Mouse (Mus musculus): ENCODE results near the gene Clstn1. TPM values are rescaled to one million over a fixed set of nuclear protein-coding genes. Genes with fewer than 3 reads are reported as not detected.
A peak's percentile ranks its signal among the peaks of the same experiment; 100 is the strongest.

The Clstn1 gene
- total RNA-seq (2021) = 10 to 100 TPM; 66.8 to 73.7 TPM

DNA sequence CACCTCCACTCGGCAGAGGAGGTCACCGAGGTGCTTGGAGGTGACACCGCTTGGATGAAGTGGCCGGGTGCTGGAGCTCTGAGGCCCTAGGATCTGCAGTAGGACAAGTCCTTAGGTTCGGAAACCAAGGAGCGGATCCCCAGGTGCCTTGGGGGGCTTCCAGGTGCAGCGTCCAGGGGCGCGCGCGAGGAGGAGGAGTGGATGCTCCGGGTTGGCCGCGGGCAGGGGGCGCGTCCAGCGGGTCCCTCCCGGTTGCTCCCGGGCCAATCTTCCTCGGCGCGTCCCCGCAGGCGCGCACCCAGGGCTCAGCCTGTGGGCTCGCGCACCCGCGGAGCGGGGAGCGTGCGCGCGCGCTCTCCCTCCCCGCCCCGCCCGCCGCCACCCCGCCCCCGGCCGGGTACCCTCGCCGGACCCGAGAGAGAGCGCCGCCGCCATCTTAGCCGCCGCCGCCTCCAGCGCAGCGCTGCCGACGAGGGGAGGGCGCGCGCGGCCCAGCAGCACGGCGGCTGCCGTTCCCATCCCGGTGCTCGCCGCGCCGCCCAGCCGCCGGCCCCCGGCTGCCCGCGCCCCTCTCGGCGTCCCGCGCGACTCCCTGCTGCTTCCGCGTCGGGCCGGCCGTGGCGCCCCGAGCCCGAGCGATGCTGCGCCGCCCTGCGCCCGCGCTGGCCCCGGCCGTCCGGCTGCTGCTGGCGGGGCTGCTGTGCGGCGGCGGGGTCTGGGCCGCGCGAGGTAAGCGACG, at the start of gene Clstn1:
Clstn1 (plus strand) TSS at position 425 of the 739 bp plus-strand sequence.
- DNase-seq = peak; percentile 75

- DNase-seq = peak; percentile 79
Observed at GRCm38 (mm10) chr4:149539441-149539840, 46.8 kb upstream of the Clstn1 start.

GRCm38 (mm10) chr4:149541935-149542334, 44.3 kb upstream of the Clstn1 start:
- DNase-seq = no peak

DNA sequence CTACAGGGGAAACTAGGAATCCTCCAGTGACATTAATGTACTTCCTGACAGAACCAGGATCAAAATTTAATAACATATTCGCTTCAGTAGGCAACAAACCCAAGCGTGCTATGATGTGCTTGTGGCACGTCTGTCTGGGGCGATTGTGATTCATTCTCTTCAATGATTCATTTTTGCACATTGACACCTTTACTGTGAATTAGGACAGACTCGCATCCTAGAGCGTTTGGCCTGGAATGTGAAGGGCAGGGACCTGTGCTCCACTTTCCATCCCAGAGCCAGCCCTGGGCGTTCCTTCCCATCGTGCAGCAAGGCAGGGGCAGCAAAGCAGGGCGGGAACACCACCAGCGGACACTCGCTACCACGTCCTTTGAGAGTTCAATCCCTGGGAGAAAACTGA, 43.8 kb upstream of the Clstn1 start:
- DNase-seq = no peak

GRCm38 (mm10) chr4:149542927-149543553, 43.2 kb upstream of the Clstn1 start:
- DNase-seq = peak; percentile 94

GRCm38 (mm10) chr4:149544892-149545291, 41.4 kb upstream of the Clstn1 start:
- DNase-seq = no peak

- DNase-seq = no peak
Observed at GRCm38 (mm10) chr4:149546797-149547444, 39.3 kb upstream of the Clstn1 start.

- no peak for DNase-seq
Observed at GRCm38 (mm10) chr4:149547523-149547922, 38.7 kb upstream of the Clstn1 start.

GRCm38 (mm10) chr4:149549221-149549925, 36.9 kb upstream of the Clstn1 start:
- peak; percentile 84 for DNase-seq

DNA sequence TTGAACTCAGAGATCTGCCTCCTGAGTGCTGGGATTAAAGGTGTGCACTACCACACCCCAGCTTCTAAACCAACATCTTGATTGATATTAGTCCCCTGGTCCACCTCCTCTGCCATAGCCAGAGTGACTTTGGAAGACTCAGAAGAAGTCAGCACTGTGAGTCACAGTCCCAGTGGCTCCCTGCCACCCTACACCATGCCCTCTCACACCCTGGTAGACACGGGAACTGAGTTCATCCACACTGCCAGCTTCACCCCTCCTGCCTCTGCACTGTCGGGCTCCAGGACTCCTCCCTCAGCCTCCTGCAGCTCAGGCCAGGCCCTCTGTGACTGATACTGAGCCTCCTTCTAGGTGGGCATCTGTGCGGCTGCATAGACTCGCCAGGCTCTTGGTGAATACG, 35.4 kb upstream of the Clstn1 start:
- no peak for DNase-seq

- no peak for DNase-seq
Observed at GRCm38 (mm10) chr4:149551696-149552095, 34.6 kb upstream of the Clstn1 start.

GRCm38 (mm10) chr4:149553834-149554233, 32.4 kb upstream of the Clstn1 start:
- no peak for DNase-seq

- no peak for DNase-seq
Observed at GRCm38 (mm10) chr4:149556111-149556510, 30.2 kb upstream of the Clstn1 start.

- no peak for DNase-seq
Observed at GRCm38 (mm10) chr4:149557905-149558304, 28.4 kb upstream of the Clstn1 start.

DNA sequence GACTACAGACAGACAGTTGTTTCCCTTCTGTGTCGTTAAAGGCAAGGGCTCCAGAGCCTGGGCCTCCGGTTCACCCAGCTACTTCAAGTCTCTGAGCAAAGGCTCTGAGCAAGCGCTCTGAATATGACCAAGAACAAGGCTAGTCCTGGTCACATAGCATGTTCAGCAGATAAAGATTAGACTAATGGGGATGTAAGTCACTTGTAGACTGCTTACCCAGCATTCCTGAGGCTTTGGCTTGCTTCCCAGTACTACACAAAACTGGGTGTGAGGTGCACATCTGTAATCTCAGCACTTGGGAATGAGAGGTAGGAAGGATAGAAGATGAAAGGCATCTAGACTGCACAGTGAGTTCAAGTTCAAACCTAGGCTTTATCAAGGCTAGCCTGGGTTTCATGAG, 27.9 kb upstream of the Clstn1 start:
- DNase-seq = no peak

DNA sequence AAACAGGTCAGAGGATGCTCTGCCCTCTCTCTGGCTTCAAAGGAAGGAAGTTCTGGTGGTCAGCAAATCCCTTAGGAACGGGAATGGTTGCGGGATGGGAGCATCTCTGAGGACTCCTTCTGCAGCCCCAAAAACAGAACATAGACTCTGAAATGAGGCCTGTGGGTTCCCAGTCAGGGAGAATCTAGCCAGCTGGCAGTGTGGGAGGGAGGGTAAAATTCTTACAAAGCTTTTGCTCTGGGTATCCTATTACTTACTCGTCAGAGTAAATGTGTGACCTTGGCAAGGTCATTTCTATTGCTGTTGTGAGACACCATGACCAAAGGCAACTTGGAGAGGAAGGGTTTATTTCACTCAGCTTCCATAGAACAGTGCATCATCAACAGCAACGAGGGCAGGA, 24.9 kb upstream of the Clstn1 start:
- DNase-seq = no peak

DNA sequence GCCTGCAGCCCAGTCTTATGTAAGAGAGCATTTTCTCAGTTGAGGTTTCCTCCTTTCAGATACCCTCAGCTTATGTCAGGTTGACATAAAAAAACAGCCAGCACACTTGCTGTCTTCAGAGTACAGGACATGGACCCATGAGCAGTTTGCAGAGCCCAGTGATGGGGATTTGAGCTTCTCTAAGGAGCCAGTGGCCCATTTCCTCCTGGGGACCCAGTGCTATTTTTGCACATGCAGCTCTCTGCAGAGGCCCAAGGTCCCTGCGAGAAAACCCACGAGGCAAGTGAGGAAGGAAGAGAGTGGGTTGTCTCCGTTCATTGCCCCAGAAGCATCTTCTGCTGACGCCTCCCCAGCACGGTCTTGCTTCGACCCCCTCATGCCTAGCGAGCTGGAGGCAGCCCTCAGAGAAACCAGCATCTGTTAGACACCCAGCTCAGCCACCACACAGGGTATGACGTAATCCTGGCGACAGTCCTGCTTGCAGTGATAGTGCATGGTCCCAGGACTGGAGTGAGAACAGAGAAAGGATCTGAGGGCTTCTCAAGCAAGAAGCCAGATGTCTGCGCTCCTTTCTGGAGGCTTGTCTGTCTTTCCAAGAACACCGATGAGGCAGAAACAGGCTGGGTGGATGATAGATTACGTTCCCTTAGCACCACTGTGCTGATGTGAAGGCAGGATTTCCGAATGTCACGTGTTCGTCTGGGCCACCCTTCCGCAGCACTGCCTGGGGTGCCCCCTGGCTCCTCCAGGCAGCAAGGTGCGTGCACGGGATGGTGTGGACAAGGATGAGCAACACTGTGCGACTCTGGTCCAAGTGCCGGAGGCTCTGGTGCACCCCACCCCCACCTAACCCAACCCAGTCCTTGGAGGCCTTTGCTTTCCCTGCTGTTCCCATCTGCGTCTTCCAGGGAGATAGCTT, 24.0 kb upstream of the Clstn1 start:
- peak; percentile 81 for DNase-seq

DNA sequence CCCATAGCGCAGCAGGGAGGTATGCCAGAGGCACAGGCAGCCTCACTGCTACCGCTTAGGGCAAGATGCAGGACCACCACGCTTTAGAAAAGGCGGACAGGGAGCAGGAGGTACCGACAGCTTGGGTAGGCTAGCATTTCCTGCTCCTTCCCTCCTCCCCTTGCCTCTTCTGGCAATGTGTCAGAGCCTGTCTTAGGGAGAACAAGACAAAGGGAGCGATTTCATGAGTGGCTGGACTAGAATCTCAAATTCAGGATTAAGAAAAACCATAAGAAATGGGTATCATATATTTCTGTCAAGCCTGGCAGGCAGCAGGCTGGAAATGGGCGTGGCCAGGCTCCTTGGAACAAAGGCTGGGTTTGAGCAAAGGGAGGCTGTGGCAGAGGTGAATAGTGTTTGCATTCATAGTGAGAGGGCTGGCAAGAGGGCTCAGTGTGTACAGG, 23.3 kb upstream of the Clstn1 start:
- peak; percentile 49 for DNase-seq

DNA sequence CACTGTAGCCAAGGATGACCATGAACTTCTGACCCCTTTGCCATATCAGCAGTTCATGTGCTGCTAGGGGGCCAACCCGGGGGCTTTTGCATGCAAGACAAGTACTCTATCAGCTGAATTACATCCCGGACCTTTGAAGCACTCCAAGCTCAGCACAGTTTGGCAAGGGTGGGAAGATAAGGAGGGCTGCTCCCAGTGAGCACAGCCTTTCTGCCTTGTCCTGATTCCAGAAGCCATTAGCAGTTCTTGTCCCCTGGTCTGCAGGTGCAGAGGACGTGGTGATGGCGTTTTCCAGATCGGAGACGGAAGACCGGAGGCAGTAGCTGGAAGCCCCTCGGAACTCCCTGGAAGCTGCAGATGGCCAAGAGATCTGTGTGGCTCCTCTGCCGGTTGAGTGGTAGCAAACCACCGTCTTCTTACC, 22.3 kb upstream of the Clstn1 start:
- DNase-seq = no peak

DNA sequence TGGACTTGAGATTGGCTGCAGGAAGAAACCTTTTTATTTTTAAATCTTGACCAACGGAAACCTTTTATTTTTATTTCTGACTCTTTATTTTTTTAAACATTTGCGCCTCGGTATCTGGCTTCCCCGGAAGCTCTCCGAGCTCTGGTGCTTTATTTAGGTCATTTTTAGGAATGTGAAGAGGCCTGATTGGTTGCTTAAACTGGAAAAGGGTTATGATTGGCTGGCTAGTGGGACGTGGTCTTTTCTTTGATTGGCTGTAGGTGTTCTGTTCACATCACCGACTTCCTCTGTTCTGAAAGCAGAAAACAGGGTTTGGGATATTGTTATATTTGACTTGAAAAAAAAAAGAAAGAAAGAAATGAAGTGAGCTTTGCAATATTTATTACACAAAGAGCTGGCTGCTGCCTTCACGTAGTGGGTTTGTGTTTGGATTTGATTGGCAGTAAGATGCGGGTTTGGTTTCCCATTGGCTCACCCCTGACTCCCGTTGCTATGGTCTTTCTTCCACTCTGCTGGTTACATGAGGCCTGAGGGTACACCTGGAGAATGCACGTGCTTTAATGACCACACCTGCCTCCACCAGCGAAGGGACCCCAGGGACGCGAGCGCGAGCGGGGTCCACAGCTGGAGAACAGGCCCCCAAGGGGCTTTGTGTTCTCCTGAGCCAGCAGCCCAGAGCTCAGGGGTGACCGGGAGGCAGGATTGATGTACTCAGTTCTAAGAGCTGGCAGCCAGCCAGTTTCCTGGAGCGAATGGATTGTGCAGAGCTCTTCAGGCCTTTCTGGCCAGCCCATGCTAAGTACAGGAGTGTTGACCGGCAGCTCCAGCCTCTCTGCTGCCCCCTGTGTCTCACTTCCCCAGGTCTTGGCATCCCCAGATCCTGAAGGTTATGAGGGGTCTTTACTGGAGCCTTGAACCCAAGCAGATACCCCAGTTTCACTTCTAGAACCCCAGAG, 21.5 kb upstream of the Clstn1 start:
- peak; percentile 88 for DNase-seq
